Mouse (Mus musculus): ENCODE data around the gene Methig1. TPM values are rescaled to one million over a fixed set of nuclear protein-coding genes. Genes with fewer than 3 reads are reported as not detected.

Methig1 gene
- total and polyA plus RNA-seq, 3 experiments: not detected

- Histone ChIP-seq H3K9me3 (replicated peaks; ENCODE audit: insufficient read depth, low read length) (no peaks in the 10 kb centered on the region), H3K27me3 (ENCODE audit: control insufficient read depth in 1 of 2, insufficient read depth in 2 of 2, low read length in 2 of 2) (no peaks in the 10 kb centered on the region), H3K79me2 (ENCODE audit: control insufficient read depth, insufficient read depth, low read length, poor library complexity) (peaks cover 9% of the 10 kb centered on the region; the same call in 1 of the 2 replicates), H3K27ac (ENCODE audit: control insufficient read depth, low read depth, low read length) (no peak overlapping the region), H3K9ac (ENCODE audit: control insufficient read depth, low read depth, low read length, poor library complexity, severe bottlenecking) (no peak overlapping the region), H3K4me3 (ENCODE audit: control insufficient read depth in 1 of 2, insufficient read depth in 1 of 2, low read depth in 2 of 2, low read length in 2 of 2) (no peak overlapping the region), H3K4me1 (ENCODE audit: control insufficient read depth in 1 of 2, insufficient read depth in 2 of 2, low read length in 2 of 2) (peaks cover 2 to 6% of the 10 kb centered on the region in 2 experiments; a peak in 2 of 4 replicates), H3K36me3 (ENCODE audit: control insufficient read depth in 1 of 2, insufficient read depth in 2 of 2, low read length in 2 of 2) (peaks cover 6 to 61% of the 10 kb centered on the region in 2 experiments)
- no peak for DNase-seq (ENCODE audit: low read depth, low spot score)
- no peak for TF ChIP-seq RCOR1 (IDR thresholded peaks at IDR 0.05; ENCODE audit: low read depth, low read length)
- TF ChIP-seq HCFC1 (IDR thresholded peaks at IDR 0.05; ENCODE audit: low read depth, low read length): no peak
- no peak for TF ChIP-seq MAFK (IDR thresholded peaks at IDR 0.05; ENCODE audit: borderline replicate concordance, low read depth, low read length)
- no peak for TF ChIP-seq KAT2A (conservative IDR thresholded peaks at IDR 0.05; ENCODE audit: low read depth, low read length)
- no peak for TF ChIP-seq ETS1 (IDR thresholded peaks at IDR 0.05; ENCODE audit: low read depth, low read length)
- TF ChIP-seq BHLHE40 (IDR thresholded peaks at IDR 0.05; ENCODE audit: borderline replicate concordance, low read depth, low read length): no peak
- TF ChIP-seq MYB (IDR thresholded peaks at IDR 0.05; ENCODE audit: low read depth, low read length): no peak
- no peak for TF ChIP-seq CTCF (IDR thresholded peaks at IDR 0.05 in 2 of 3, conservative IDR thresholded peaks at IDR 0.05 in 1 of 3; ENCODE audit: control insufficient read depth in 1 of 3, insufficient read depth in 1 of 3, low read depth in 2 of 3, low read length in 3 of 3, poor library complexity in 1 of 3, severe bottlenecking in 1 of 3)
- TF ChIP-seq NELFE (IDR thresholded peaks at IDR 0.05; ENCODE audit: low read depth, low read length): no peak
- no peak for TF ChIP-seq RAD21 (IDR thresholded peaks at IDR 0.05; ENCODE audit: low read depth, low read length)
- no peak for TF ChIP-seq ZC3H11A (IDR thresholded peaks at IDR 0.05; ENCODE audit: low read depth, low read length)
Observed at GRCm38 (mm10) chr15:100406088-100406487, 53.1 kb downstream of the Methig1 start.

GRCm38 (mm10) chr15:100410918-100411672 is 58.1 kb downstream of the Methig1 start:
- peaks cover 17 to 35% of the 10 kb centered on the region in 2 experiments for H3K36me3 ChIP-seq (ENCODE audit: control insufficient read depth in 1 of 2, insufficient read depth in 2 of 2, low read length in 2 of 2)
- peaks cover 7 to 20% of the 10 kb centered on the region in 2 experiments for H3K4me1 ChIP-seq (ENCODE audit: control insufficient read depth in 1 of 2, insufficient read depth in 2 of 2, low read length in 2 of 2)
- H3K9ac ChIP-seq (ENCODE audit: control insufficient read depth, low read depth, low read length, poor library complexity, severe bottlenecking): no peak overlapping the region
- no peaks in the 10 kb centered on the region for H3K9me3 ChIP-seq (replicated peaks; ENCODE audit: insufficient read depth, low read length)
- H3K27ac ChIP-seq (ENCODE audit: control insufficient read depth, low read depth, low read length): no peak overlapping the region
- H3K27me3 ChIP-seq (ENCODE audit: control insufficient read depth in 1 of 2, insufficient read depth in 2 of 2, low read length in 2 of 2): no peaks in the 10 kb centered on the region
- TF ChIP-seq TAL1 (IDR thresholded peaks at IDR 0.05; ENCODE audit: low read length) (no peak), NELFE (IDR thresholded peaks at IDR 0.05; ENCODE audit: low read depth, low read length) (no peak), CHD1 (IDR thresholded peaks at IDR 0.05; ENCODE audit: low read depth, low read length) (no peak), POLR2A (IDR thresholded peaks at IDR 0.05; ENCODE audit: control insufficient read depth in 1 of 2, insufficient read depth in 1 of 2, low read depth in 1 of 2, low read length in 2 of 2, poor library complexity in 1 of 2) (no peak), SMC3 (IDR thresholded peaks at IDR 0.05; ENCODE audit: low read depth, low read length) (no peak), MYC (IDR thresholded peaks at IDR 0.05; ENCODE audit: low read depth, low read length) (no peak), MXI1 (IDR thresholded peaks at IDR 0.05; ENCODE audit: low read depth, low read length) (peak; percentile 49; the same call in 1 of the 2 replicates), MAX (IDR thresholded peaks at IDR 0.05; ENCODE audit: low read length) (no peak), MEF2A (IDR thresholded peaks at IDR 0.05; ENCODE audit: extremely low read depth, insufficient replicate concordance, low read depth, low read length, poor library complexity, severe bottlenecking) (no peak), JUND (IDR thresholded peaks at IDR 0.05; ENCODE audit: low read depth, low read length) (0 out of 2 replicates have a peak, but pooled peaks have one; percentile 23), SIN3A (IDR thresholded peaks at IDR 0.05; ENCODE audit: low read length) (peak; percentile 53; the same call in 1 of the 2 replicates), UBTF (IDR thresholded peaks at IDR 0.05; ENCODE audit: borderline replicate concordance, insufficient read depth, low read depth, low read length) (no peak), MAZ (IDR thresholded peaks at IDR 0.05; ENCODE audit: low read depth, low read length) (no peak), MAFK (IDR thresholded peaks at IDR 0.05; ENCODE audit: borderline replicate concordance, low read depth, low read length) (no peak), TCF12 (IDR thresholded peaks at IDR 0.05; ENCODE audit: low read depth, low read length) (no peak), ZMIZ1 (IDR thresholded peaks at IDR 0.05; ENCODE audit: low read depth, low read length) (no peak), EP300 (IDR thresholded peaks at IDR 0.05; ENCODE audit: low read depth in 1 of 2, low read length in 2 of 2) (no peak)
- H3K4me3 ChIP-seq (ENCODE audit: control insufficient read depth in 1 of 2, insufficient read depth in 1 of 2, low read depth in 2 of 2, low read length in 2 of 2): no peak overlapping the region
- H3K79me2 ChIP-seq (ENCODE audit: control insufficient read depth, insufficient read depth, low read length, poor library complexity): peaks cover 46% of the 10 kb centered on the region
- DNase-seq (ENCODE audit: low read depth, low spot score): peak; percentile 90
